Mouse (Mus musculus) ovary, adult 2 months (tissue): Measurements from ENCODE around the gene Dip2c. TPM values are rescaled to one million over a fixed set of nuclear protein-coding genes. Genes with fewer than 3 reads are reported as not detected.

Experiments
- polyA plus RNA-seq: library from polyadenylated mRNA; depleted of rRNA; stranded (reverse); fragments of >200 nt; gene quantifications from 2 replicates; pipeline ENCODE4 v1.2.3, GENCODE M21; 2012; rRNA removed

Gene Dip2c
- polyA plus RNA-seq = 17.3 and 22.0 TPM in 2 replicates

DNA sequence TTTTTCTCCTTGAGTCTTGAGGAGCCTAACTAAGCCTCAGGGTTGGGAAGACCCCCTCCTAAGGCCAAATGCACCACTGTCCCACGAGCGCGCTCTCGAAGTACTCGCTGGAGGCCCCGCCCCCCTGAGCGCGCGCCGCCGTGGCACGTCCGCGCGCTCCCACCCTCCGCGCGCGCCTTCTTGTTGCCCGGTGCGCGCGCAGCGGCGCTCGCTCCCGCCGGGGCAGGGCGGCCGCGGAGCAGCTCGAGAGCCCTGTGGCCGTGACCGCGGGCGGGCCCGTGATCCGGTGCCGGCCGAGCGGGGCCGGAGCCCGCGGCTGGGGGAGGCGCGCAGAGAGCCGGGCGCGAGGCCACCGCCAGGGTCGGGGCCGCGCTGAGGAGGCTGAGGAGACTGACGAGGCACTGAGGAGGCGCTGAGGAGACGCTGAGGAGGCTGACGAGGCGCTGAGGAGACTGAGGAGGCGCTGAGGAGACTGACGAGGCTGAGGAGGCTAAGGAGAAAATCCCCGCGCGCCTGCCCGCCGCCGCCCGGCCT lies at the start of gene Dip2c:
Gene Dip2c (plus strand): TSS at position 207 of the 534 bp plus-strand sequence.

Other genes starting within 250 kb of the Dip2c start
- gene Larp4b, start 182.6 kb upstream of the Dip2c start, polyA plus RNA-seq = 9.6 and 13.0 TPM in 2 replicates